Mouse (Mus musculus) spleen, adult 2 months (tissue): ENCODE data around the gene Plcxd2. TPM values are rescaled to one million over a fixed set of nuclear protein-coding genes. Genes with fewer than 3 reads are reported as not detected.

Experiments
- DNase-seq, 2 experiments: peaks; one replicate each; pipeline versions ENCODE4 v3.0.0 to v3.0.0-alpha.2; 2012 to 2021; ENCODE audit warnings: low spot score in 2 of 2, low read depth in 1 of 2
- H3K27ac ChIP-seq: fragments of 200-500 bp; 2 replicates; pipeline ENCODE4 v1.5.1; 2012; ENCODE audit warnings: low read length, inconsistent platforms; ENCODE audit not compliant: insufficient read depth
- H3K27me3 ChIP-seq: fragments of 200-500 bp; 2 replicates; pipeline ENCODE4 v1.6.1; 2012; ENCODE audit warnings: mild to moderate bottlenecking, moderate library complexity, low read length, inconsistent platforms; ENCODE audit not compliant: control insufficient read depth, insufficient read depth
- H3K36me3 ChIP-seq: fragments of 200-500 bp; 2 replicates; pipeline ENCODE4 v1.6.1; 2012; ENCODE audit warnings: mild to moderate bottlenecking, low read length, inconsistent platforms; ENCODE audit not compliant: control insufficient read depth, insufficient read depth
- H3K4me1 ChIP-seq: fragments of 200-500 bp; 2 replicates; pipeline ENCODE4 v1.6.1; 2011; ENCODE audit warnings: inconsistent platforms; ENCODE audit not compliant: control insufficient read depth, insufficient read depth, insufficient read length
- H3K4me3 ChIP-seq: fragments of 200-500 bp; 2 replicates; pipeline ENCODE4 v1.5.1; 2011; ENCODE audit warnings: mild to moderate bottlenecking, inconsistent platforms; ENCODE audit not compliant: insufficient read depth, insufficient read length; ENCODE audit errors: extremely low read depth
- CTCF ChIP-seq: fragments of 200-500 bp; IDR thresholded peaks from 2 replicates; pipeline ENCODE4 v1.5.1; 2011; ENCODE audit warnings: mild to moderate bottlenecking, inconsistent platforms; ENCODE audit not compliant: insufficient read depth, insufficient read length, insufficient replicate concordance; ENCODE audit errors: extremely low read depth
- POLR2A ChIP-seq: fragments of 200-500 bp; IDR thresholded peaks from 2 replicates; pipeline ENCODE4 v1.6.1; 2011; ENCODE audit warnings: low read depth, low read length, inconsistent platforms
- WGBS: fragments of 180-500 bp; shearing (Covaris S2); methylation state at CpG from one replicate; pipeline ENCODE4 v1.1.7; 2018; 5-methylcytosine and 5-hydroxymethylcytosine counted together
- polyA plus RNA-seq: library from polyadenylated mRNA; depleted of rRNA; stranded (reverse); fragments of >200 nt; gene quantifications from 2 replicates; pipeline ENCODE4 v1.2.3, GENCODE M21; 2012

The Plcxd2 gene
- polyA plus RNA-seq, 1 experiment: 1.7 TPM

- WGBS: 81% methylated on average over 2 of the region's 2 CpGs
- Histone ChIP-seq H3K4me1 (no peaks in the 10 kb centered on the region), H3K27ac (no peak overlapping the region), H3K27me3 (no peaks in the 10 kb centered on the region), H3K4me3 (no peak overlapping the region), H3K36me3 (no peaks in the 10 kb centered on the region)
- no peak for TF ChIP-seq POLR2A
- no peak for DNase-seq
Observed at GRCm38 (mm10) chr16:45934721-45935407, 75.2 kb downstream of the Plcxd2 start.

GRCm38 (mm10) chr16:45930308-45930707 is 79.7 kb downstream of the Plcxd2 start:
- H3K27me3 ChIP-seq: no peaks in the 10 kb centered on the region
- no peaks in the 10 kb centered on the region for H3K36me3 ChIP-seq
- no peak for DNase-seq
- H3K4me3 ChIP-seq: no peak overlapping the region
- WGBS: 85% methylated on average over 3 of the region's 3 CpGs
- no peaks in the 10 kb centered on the region for H3K4me1 ChIP-seq
- TF ChIP-seq CTCF: no peak
- no peak for TF ChIP-seq POLR2A
- H3K27ac ChIP-seq: no peak overlapping the region

GRCm38 (mm10) chr16:45928090-45928489 is 81.9 kb downstream of the Plcxd2 start:
- Histone ChIP-seq H3K36me3 (no peaks in the 10 kb centered on the region), H3K27ac (no peak overlapping the region), H3K4me3 (no peak overlapping the region), H3K4me1 (no peaks in the 10 kb centered on the region), H3K27me3 (no peaks in the 10 kb centered on the region)
- WGBS: 65% methylated on average over 4 of the region's 4 CpGs
- no peak for DNase-seq
- TF ChIP-seq POLR2A (no peak), CTCF (no peak)

- no peak for TF ChIP-seq POLR2A
- TF ChIP-seq CTCF: no peak
- no peak for DNase-seq
- WGBS: 83% methylated on average over 3 of the region's 3 CpGs
- Histone ChIP-seq H3K4me3 (no peak overlapping the region), H3K4me1 (no peaks in the 10 kb centered on the region), H3K27ac (no peak overlapping the region), H3K36me3 (no peaks in the 10 kb centered on the region), H3K27me3 (no peaks in the 10 kb centered on the region)
Observed at GRCm38 (mm10) chr16:45927601-45928000, 82.4 kb downstream of the Plcxd2 start.

GRCm38 (mm10) chr16:45926875-45927274 is 83.1 kb downstream of the Plcxd2 start:
- TF ChIP-seq POLR2A: no peak
- no peak for TF ChIP-seq CTCF
- WGBS: 93% methylated on average over 5 of the region's 5 CpGs
- H3K36me3 ChIP-seq: no peaks in the 10 kb centered on the region
- no peaks in the 10 kb centered on the region for H3K4me1 ChIP-seq
- no peak overlapping the region for H3K4me3 ChIP-seq
- DNase-seq: no peak
- no peak overlapping the region for H3K27ac ChIP-seq
- H3K27me3 ChIP-seq: no peaks in the 10 kb centered on the region

- Histone ChIP-seq H3K27ac (no peak overlapping the region), H3K27me3 (no peaks in the 10 kb centered on the region), H3K4me1 (no peaks in the 10 kb centered on the region), H3K4me3 (no peak overlapping the region), H3K36me3 (no peaks in the 10 kb centered on the region)
- TF ChIP-seq CTCF (no peak), POLR2A (no peak)
- no peak for DNase-seq
- 84% methylated on average over 6 of the region's 6 CpGs for WGBS
Observed at GRCm38 (mm10) chr16:45923731-45924424, 86.1 kb downstream of the Plcxd2 start.
